Mouse (Mus musculus): ENCODE measurements around the gene Coa6. TPM values are rescaled to one million over a fixed set of nuclear protein-coding genes. Genes with fewer than 3 reads are reported as not detected.
"Not testable (repeated sequence)": the region's sequence is repeated elsewhere in the genome, so short reads cannot be mapped to it uniquely, and the experiment has no call there.

Coa6 gene
- total RNA-seq (2022): 10 to 100 TPM; 21.9 to 25.0 (median 23.5) TPM

- DNase-seq (ENCODE audit: low spot score in 2 of 2): peak; percentile 96
Measured at GRCm38 (mm10) chr8:126422174-126422919, at the start of gene Coa6. Gene Coa6 (plus strand): TSS chr8:126422515.

DNA sequence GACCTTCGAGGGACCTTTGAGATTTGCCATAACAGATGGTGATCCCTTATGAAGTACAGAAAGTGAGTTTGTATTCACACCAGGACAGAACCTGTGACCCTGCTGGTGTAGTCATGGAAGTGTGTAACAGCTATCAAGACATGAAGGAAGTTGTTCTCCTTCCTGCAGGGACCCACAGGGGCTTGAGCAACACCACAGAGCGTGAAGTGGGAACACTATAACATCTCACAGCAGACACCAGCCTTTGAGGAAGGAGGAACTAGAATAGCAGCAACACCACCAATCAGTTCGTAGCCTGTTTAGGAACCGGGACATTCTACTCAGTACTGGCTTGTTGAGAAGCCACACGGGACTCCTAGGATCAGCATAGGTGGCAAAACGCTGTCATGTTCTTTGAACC is 42.7 kb upstream of the Coa6 start:
- no peak for DNase-seq (ENCODE audit: low spot score in 2 of 2)

DNA sequence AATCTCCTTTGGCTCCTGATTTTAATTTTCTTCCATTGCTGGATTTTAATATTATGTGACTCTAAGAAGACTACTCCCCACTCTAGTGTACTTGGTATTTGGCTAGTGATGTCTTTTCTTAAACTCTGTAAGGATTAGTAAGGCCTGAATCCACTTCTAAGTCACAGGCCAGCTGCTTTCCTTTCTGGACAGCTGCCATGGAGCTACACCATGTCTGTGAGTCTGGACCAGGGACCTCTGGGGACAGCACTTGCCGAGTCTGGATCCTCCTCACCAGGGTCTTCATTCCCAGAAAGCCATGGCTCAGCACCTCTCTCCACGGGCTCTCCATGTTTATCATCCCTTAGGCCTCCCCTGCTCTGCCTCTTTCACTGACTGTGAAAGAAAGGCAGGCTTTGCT is 42.2 kb upstream of the Coa6 start:
- DNase-seq (ENCODE audit: low spot score in 2 of 2): no peak

GRCm38 (mm10) chr8:126381299-126381698 is 41.0 kb upstream of the Coa6 start:
- DNase-seq (ENCODE audit: low spot score in 2 of 2): no peak

GRCm38 (mm10) chr8:126382216-126382615 is 40.1 kb upstream of the Coa6 start:
- no peak for DNase-seq (ENCODE audit: low spot score in 2 of 2)

DNA sequence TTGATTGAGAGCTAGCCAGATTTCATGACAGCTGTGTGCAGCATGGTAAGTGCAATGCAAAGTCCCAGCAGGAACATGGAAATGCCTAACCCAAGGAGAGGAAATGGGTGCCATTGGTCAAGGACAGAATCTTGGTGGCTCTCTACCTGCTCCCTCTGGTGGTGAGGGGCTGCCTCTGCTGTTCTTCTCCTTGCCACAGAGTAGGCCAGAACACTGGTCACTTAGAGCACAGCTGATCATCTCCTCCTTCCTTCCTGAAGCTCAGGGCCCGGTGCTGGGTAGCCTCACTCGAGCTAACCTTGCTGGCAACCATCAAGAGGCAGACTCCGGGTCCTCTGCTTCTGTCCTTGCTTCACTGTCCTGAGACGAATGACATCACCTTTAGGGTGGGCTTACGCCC is 39.6 kb upstream of the Coa6 start:
- no peak for DNase-seq (ENCODE audit: low spot score in 2 of 2)

DNA sequence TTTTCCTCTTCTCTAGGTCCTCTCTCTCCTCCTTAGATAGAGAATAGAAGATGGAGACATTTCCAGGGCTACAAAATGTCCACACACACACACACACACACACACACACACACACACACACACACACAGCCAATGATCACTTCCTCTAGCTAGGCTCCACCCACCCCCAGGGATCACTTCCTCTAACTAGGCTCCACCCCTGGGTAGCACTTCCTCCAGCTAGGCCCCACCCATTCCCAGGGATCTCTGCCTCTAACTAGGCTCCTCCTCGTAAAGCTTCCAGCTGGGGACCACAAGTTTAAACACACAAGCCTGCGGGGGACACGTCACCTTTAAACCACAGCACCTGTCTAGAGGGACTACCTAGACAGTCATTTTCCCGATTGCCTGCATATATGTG is 34.7 kb upstream of the Coa6 start:
- no peak for DNase-seq (ENCODE audit: low spot score in 2 of 2)

DNA sequence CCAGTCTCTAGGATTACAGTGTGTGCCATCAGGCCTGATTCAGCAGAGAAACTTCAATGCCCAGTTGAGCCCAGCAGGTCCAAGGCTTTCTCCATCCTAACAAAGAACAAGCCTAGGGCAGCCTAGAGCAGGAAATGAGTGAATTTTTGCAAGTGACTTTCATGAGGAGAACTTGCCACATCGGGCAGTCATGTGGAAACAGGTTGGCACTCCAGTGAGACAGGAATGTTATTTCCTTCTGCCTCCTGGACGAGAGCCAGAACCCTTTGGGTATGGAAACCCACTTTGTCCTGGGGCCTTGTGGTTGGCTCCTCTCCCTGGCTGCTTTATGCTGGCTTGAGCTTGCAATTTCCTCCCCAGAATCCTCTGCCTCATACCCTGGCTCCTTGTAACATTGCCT is 30.8 kb upstream of the Coa6 start:
- DNase-seq (ENCODE audit: low spot score in 2 of 2): no peak

DNA sequence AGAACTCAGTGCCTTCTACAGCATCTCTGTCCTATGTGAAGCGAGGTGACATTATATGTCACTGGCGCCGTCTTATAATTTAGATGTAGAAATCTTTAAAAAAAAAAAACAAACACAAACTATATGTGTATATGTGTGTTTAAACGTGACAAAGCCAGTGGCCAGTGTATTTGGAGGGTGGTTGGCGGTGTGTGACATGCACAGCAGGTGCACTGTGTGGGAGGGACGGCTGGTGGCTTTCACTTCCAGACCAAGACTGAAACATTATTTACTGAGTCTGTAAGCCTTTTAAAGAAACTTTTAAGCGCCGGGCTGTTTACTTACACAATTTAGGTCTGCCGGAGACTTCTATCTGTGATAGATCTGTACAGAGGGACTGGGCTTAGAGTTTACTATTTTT is 26.9 kb upstream of the Coa6 start:
- DNase-seq (ENCODE audit: low spot score in 2 of 2): no peak

- no peak for DNase-seq (ENCODE audit: low spot score in 2 of 2)
Measured at GRCm38 (mm10) chr8:126395917-126396316, 26.4 kb upstream of the Coa6 start.

DNA sequence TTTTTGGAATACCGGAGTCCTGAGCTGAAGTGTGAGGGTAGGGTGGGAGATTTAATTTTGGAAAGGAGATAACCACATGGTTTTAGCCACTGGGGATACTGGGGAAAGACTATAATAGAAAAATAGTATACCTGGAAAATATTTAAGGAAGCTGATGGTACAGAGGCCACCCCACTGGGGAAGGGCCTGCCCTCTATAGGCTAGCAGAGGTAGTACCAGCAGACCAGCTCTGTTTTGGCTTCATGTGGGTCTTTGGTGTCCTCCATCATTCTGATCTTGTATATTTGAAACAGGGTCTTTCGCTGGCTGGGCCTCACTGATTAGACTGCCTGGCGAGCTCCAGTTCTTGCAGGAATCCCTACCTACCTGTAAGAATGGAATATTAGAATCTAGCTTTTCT is 24.0 kb upstream of the Coa6 start:
- DNase-seq (ENCODE audit: low spot score in 2 of 2): no peak

DNA sequence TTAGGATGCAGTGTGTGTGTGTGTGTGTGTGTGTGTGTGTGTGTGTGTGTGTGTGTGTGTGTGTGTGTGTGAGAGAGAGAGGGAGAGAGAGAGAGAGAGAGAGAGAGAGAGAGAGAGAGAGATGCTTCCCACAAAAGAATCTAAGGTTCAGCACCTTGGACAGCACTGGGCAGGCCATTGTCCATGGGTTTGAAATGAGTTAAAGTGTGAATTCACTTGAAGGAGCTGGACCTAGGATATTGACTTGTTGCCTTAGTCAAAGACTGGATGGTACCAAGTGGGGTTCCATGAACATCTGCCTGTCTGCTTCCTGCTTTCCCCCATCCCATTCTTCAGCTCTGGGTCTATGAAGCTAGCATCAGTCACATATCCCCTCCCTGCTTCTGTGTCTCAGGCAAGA is 17.8 kb upstream of the Coa6 start:
- not testable (repeated sequence) for DNase-seq (ENCODE audit: low spot score in 2 of 2)

- DNase-seq (ENCODE audit: low spot score in 2 of 2): no peak
Measured at GRCm38 (mm10) chr8:126405030-126405429, 17.3 kb upstream of the Coa6 start.

DNA sequence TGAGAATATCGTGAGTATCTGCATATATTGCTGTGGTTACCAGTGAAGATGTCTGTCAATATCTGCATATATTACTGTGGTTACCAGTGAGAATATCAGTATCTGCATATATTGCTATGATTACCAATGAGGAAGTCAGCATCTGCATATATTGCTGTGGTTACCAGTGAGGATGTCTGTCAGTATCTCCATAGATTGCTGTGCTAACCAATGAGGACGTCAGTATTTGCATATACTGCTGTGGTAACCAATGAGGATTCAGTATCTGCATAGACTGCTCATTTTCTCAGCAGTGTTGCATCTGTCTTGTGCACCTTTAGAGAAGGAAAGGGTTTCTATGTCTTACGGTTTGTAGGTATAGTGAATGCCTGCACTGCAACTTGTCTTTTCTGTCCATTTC is 1.5 kb upstream of the Coa6 start:
- DNase-seq (ENCODE audit: low spot score in 2 of 2): no peak

DNA sequence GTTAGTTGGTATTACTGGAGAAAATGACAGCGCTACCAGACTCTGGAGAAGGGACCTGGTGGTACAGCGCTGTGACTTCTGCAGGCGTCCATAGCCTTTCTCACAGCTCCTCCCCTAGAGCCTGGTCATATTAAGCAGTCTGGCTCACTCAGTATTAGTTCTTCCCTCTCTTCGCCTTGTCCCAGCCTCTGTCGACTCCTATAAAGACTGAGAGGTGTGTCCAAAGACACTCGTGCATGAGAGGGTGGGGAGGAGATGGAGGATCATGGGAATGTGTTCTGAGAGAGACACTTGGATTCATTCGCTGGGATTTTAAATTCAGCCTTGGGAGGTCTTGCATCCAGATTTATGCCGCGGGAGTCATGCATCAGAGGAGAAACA is 595 bp downstream of the Coa6 start:
- no peak for DNase-seq (ENCODE audit: low spot score in 2 of 2)

- DNase-seq (ENCODE audit: low spot score in 2 of 2): no peak
Measured at GRCm38 (mm10) chr8:126424163-126424562, 1.8 kb downstream of the Coa6 start.

DNA sequence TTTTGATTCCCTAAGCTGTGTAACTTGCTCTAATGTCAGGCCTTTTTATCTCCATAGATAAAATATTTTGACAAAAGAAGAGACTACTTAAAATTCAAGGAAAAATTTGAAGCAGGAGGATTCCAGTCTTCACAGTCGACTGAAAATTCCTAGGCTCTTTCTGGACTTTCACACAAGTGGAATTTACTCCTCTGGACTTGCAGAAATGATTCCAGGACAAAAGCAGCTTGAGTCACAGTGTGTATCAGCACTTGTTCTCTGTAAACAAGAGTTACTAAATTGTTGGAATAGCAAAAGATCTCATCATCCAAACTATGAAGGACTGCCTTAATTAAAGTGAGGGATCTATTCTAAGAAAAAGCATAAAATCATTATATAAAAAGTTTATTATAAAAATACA is 2.6 kb downstream of the Coa6 start:
- DNase-seq (ENCODE audit: low spot score in 2 of 2): no peak

GRCm38 (mm10) chr8:126429635-126430034 is 7.3 kb downstream of the Coa6 start:
- DNase-seq (ENCODE audit: low spot score in 2 of 2): no peak

GRCm38 (mm10) chr8:126433827-126434226 is 11.5 kb downstream of the Coa6 start:
- DNase-seq (ENCODE audit: low spot score in 2 of 2): no peak

- no peak for DNase-seq (ENCODE audit: low spot score in 2 of 2)
Measured at GRCm38 (mm10) chr8:126438937-126439336, 16.6 kb downstream of the Coa6 start.

- DNase-seq (ENCODE audit: low spot score in 2 of 2): no peak
Measured at GRCm38 (mm10) chr8:126451158-126451557, 28.8 kb downstream of the Coa6 start.

- no peak for DNase-seq (ENCODE audit: low spot score in 2 of 2)
Measured at GRCm38 (mm10) chr8:126455383-126455782, 33.1 kb downstream of the Coa6 start.

GRCm38 (mm10) chr8:126460274-126460673 is 38.0 kb downstream of the Coa6 start:
- DNase-seq (ENCODE audit: low spot score in 2 of 2): no peak

DNA sequence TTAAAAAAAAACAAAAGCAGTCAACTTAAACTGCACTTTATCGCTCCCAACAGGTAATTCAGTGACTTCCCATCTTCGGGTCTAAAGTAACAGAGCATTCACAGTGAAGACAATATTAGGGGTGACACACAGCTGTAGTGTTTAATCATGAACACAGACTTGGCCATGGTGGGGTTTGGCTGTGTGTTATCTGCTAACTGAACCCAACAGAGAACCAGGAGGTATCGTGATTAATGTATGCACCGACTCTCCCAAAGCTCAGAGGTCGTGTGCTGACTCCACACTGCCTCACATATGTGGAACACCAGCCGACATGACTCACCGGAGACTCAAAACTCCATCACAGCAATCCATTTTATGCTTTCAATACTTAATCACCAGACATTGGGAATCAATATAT is 39.4 kb downstream of the Coa6 start:
- no peak for DNase-seq (ENCODE audit: low spot score in 2 of 2)
